Mouse (Mus musculus) lung, embryonic 16.5 days (tissue): ENCODE measurements around the gene Umad1. TPM values are rescaled to one million over a fixed set of nuclear protein-coding genes. Genes with fewer than 3 reads are reported as not detected.
"Not testable (repeated sequence)": the region's sequence is repeated elsewhere in the genome, so short reads cannot be mapped to it uniquely, and the experiment has no call there.

Experiments
- ATAC-seq: fragments of 200-750 bp; cut with Nextera tagmentation; 2 replicates; pipeline ENCODE4 v1.8.0; 2017; ENCODE audit warnings: low read depth, mild to moderate bottlenecking, moderate library complexity
- H3K27ac ChIP-seq: fragments of 300-500 bp; sonication (generic); 2 replicates; pipeline ENCODE4 v1.5.1; 2014; ENCODE audit warnings: mild to moderate bottlenecking, control low read depth, low read length
- H3K27me3 ChIP-seq: fragments of 300-500 bp; sonication (generic); 2 replicates; pipeline ENCODE4 v1.6.1; 2014; ENCODE audit warnings: low read depth, low read length, mixed read lengths; ENCODE audit not compliant: control insufficient read depth, insufficient read depth
- H3K36me3 ChIP-seq: fragments of 300-500 bp; sonication (generic); 2 replicates; pipeline ENCODE4 v1.6.1; 2014; ENCODE audit warnings: low read length; ENCODE audit not compliant: control insufficient read depth, insufficient read depth
- H3K4me1 ChIP-seq: fragments of 300-500 bp; sonication (generic); replicated peaks from 2 replicates; pipeline ENCODE4 v1.6.1; 2014; ENCODE audit warnings: low read length, mixed read lengths; ENCODE audit not compliant: control insufficient read depth, insufficient read depth
- H3K4me2 ChIP-seq: fragments of 300-500 bp; sonication (generic); 2 replicates; pipeline ENCODE4 v1.6.1; 2014; ENCODE audit warnings: low read depth, low read length, control low read depth
- H3K4me3 ChIP-seq: fragments of 300-500 bp; sonication (generic); 2 replicates; pipeline ENCODE4 v1.5.1; 2014; ENCODE audit warnings: mild to moderate bottlenecking, low read length, control low read depth
- H3K9ac ChIP-seq: fragments of 300-500 bp; sonication (generic); 2 replicates; pipeline ENCODE4 v1.6.1; 2014; ENCODE audit warnings: low read length, control low read depth
- H3K9me3 ChIP-seq: fragments of 300-500 bp; sonication (generic); 2 replicates; pipeline ENCODE4 v1.6.1; 2016; ENCODE audit warnings: low read length; ENCODE audit not compliant: control insufficient read depth
- WGBS: fragments of 180-500 bp; shearing (Covaris S2); extraction: QIAGEN DNeasy Blood & Tissue Kit; methylation state at CpG from one replicate; pipeline ENCODE4 v1.1.7; 2014; 5-methylcytosine and 5-hydroxymethylcytosine counted together
- polyA plus RNA-seq: library from polyadenylated mRNA; unstranded; fragments of >200 nt; fragmentation: Nextera tagmentation; extraction: Ambion mirVana; gene quantifications from 2 replicates; pipeline ENCODE4 v1.2.1, GENCODE M21; 2015

Umad1 gene
- polyA plus RNA-seq, 1 experiment from 2014 or later: 26.7 TPM

DNA sequence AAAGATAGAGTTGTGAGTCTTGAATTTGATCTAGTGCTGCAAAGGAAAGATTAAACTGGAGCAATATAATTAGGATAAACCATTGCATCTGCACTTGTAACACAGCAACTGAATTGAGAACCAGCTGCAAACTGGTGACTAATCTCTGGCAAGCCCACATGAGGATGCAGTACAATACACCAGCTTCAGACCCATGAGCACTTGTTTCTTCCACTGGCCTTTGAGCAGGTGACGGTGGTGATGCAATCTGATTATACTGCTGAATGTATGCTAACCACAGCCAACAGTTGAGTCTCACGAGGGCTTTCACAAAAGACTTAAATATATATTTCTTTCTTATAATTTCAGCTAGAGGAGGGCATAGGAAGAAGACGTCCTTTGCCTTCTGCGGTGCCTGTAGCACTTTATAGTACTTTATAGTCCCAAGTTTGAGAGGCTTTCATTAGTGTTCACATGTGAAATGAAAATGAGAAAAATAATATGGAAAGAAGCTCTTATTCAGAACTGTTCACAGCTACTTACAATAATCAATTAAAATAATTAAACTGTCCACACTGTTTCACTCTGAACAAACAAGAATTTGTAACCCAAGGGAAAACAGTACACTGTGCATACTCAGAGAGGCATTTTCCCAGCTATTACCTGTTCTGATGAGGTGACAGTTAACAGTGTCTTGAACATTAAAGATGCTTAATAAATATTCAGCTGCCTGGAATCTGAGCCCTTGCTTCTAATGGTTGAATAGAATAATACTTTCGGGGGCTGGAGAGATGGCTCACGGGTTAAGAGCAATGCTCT is 40.2 kb downstream of the Umad1 start:
- 85% methylated on average over 6 of the region's 6 CpGs for WGBS
- no peak overlapping the region for H3K4me2 ChIP-seq
- no peak overlapping the region for H3K27ac ChIP-seq
- H3K27me3 ChIP-seq: no peaks in the 10 kb centered on the region
- no peaks in the 10 kb centered on the region for H3K36me3 ChIP-seq
- H3K9me3 ChIP-seq: no peaks in the 10 kb centered on the region
- no peak for ATAC-seq
- no peak overlapping the region for H3K4me3 ChIP-seq
- H3K9ac ChIP-seq: no peak overlapping the region
- H3K4me1 ChIP-seq: no peaks in the 10 kb centered on the region

DNA sequence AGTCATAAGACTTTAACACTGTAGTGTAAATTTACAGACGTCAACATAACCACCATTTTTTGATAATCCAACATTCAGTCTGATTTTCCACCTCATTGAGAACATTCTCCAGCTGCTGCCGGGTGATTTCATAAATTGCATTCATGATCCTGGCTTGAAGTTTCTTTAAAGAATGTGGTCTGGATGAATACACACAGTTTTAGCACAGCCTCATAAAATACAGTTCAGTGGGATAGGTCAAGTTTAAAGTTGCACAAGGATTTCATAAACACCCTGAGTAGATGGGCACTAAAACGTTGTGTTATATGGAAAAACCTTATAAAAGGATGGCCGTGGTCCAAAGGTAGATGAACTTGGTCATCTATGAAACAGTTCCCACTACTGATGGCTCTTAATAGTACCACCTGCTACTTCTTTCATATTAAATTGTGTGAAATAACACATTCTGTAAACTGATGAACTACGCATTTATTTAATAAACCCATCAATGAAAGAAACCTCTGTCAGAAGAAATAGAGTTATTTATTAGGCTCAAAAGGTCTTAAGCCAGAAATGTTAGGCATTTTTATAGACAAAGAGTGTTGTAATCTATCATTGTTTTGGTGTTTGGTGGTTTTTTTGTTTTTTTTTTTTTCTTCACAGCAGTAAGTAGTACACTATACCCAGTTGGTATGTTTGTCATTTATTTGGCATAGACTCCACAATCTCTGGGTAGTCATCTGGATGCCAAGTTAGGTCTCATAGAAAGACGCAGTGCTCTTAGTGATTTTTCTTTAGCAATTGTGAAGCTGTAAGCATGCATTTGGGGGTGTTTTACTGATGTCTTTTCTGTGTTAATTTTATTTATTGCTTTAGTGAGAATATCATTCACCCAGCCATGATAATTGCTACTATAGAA is 49.0 kb downstream of the Umad1 start:
- ATAC-seq: no peak
- WGBS: 74% methylated on average over 6 of the region's 6 CpGs

DNA sequence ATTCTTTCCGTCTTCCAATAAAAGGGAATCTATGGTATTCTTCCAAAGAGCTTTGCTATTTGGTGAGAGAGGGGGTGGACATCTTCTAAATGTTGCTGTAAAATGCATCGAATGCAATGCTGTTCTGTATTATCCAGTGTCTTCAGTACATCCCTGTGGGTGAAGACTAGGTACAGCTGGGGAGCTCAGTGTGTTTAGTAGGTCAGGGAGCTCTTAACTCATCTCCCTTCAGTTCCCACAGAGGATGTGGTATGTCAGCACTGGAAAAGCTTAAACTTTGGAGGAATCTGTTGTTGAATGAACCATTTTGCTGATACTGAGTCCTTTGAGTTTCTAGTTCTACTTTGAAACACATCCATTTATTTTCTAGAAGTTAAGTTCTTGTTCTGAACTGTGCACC is 53.5 kb downstream of the Umad1 start:
- no peak overlapping the region for H3K27ac ChIP-seq
- H3K9me3 ChIP-seq: no peaks in the 10 kb centered on the region
- H3K4me3 ChIP-seq: no peak overlapping the region
- H3K27me3 ChIP-seq: no peaks in the 10 kb centered on the region
- no peak for ATAC-seq
- H3K4me2 ChIP-seq: no peak overlapping the region
- 91% methylated on average over 2 of the region's 2 CpGs for WGBS
- H3K4me1 ChIP-seq: no peaks in the 10 kb centered on the region
- no peaks in the 10 kb centered on the region for H3K36me3 ChIP-seq
- no peak overlapping the region for H3K9ac ChIP-seq

More for the DNA sequence above, 49.0 kb downstream of the Umad1 start:
- Histone ChIP-seq H3K36me3 (no peaks in the 10 kb centered on the region), H3K9me3 (no peaks in the 10 kb centered on the region), H3K4me2 (no peak overlapping the region), H3K9ac (no peak overlapping the region), H3K4me1 (no peaks in the 10 kb centered on the region), H3K27ac (no peak overlapping the region), H3K27me3 (no peaks in the 10 kb centered on the region), H3K4me3 (no peak overlapping the region)

DNA sequence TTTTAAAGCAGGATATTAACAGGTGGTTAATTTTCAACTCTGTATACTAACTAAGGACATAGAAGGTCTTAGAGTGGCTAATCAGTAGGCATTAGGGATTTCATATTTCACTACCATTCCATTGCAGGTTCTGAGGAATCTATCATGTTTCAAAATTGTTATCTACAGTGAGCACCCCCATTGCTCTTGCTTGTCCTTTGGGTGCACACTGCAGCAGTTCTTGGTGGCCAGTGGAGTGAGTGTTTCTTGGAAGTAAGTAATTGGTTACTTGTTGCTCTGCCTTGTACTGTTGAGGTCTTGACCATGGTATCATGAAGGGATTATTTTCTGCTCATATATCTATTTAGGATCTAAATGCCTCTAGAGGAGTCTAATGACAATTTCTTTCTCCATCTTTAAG is 57.1 kb downstream of the Umad1 start:
- Histone ChIP-seq H3K4me2 (no peak overlapping the region), H3K36me3 (no peaks in the 10 kb centered on the region), H3K27me3 (no peaks in the 10 kb centered on the region), H3K4me3 (no peak overlapping the region), H3K9me3 (no peaks in the 10 kb centered on the region), H3K27ac (no peak overlapping the region), H3K9ac (no peak overlapping the region), H3K4me1 (no peaks in the 10 kb centered on the region)
- ATAC-seq: no peak

DNA sequence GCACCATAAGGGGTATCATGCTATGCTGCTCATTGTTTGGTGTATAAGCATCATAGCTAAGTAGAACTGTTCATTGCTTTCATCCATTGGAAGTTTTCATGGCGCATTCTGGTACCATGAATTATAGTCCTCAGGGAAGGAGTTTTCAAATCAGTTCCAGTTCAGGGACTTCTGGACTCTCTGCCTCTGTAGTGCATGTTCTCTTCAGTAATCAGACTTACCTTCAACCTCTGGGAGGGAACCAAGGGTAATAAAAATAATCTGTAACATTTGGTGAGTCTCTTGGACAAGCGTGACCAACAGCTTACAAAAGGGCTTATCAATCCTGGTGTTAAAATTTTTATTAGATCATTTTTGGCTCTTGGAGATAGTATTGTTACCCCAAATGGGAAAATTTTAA is 60.5 kb downstream of the Umad1 start:
- 92% methylated on average over 2 of the region's 2 CpGs for WGBS
- Histone ChIP-seq H3K9me3 (no peaks in the 10 kb centered on the region), H3K36me3 (no peaks in the 10 kb centered on the region), H3K27me3 (no peaks in the 10 kb centered on the region), H3K27ac (no peak overlapping the region), H3K4me2 (no peak overlapping the region), H3K4me1 (no peaks in the 10 kb centered on the region), H3K4me3 (no peak overlapping the region), H3K9ac (no peak overlapping the region)
- no peak for ATAC-seq

DNA sequence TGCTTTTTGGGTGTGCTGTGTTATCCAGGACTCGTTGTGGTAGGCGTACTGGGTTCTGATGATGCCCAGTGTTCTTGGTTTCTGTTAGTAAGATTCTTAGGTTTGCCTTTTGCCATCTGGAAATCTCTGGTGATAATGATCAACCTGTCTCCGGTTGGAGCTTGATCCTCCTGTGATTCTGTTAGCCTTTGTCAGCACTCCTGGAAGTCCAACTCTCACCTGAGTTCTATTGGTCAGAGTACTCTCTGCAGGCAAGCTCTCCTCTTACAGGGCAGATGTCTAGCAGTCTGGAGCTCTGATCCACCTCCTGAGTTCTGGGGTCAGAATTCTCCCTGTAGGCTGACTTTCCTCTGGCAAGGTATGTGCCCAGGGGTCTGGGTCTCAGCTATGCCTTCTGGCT is 72.4 kb downstream of the Umad1 start:
- H3K9me3 ChIP-seq, H3K27ac ChIP-seq, H3K36me3 ChIP-seq, ATAC-seq, H3K4me1 ChIP-seq, H3K4me3 ChIP-seq, H3K27me3 ChIP-seq, H3K4me2 ChIP-seq, H3K9ac ChIP-seq: not testable (repeated sequence)
- 91% methylated on average over 3 of the region's 3 CpGs for WGBS

DNA sequence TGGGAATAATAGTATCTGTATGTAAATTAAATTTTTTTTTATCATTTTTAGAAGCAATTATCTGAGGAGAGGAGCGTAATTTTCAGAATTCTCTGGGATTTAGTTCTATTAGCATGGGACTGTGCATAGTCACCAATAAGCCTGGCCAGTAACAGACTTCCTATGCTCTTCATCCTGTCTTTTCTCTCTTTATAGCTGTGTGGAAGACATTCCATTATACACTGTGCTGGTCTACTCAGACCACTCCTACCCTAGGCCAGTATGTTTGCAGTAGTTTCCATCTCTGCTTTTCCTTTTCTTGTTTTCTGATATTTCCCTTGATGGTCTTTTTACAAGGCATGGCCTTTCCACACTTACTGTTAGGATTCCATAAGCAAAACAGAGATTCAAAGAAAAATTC is 74.3 kb downstream of the Umad1 start:
- no peaks in the 10 kb centered on the region for H3K36me3 ChIP-seq
- no peak for ATAC-seq
- no peaks in the 10 kb centered on the region for H3K4me1 ChIP-seq
- no peak overlapping the region for H3K4me3 ChIP-seq
- H3K4me2 ChIP-seq: no peak overlapping the region
- H3K9ac ChIP-seq: no peak overlapping the region
- no peaks in the 10 kb centered on the region for H3K9me3 ChIP-seq
- H3K27me3 ChIP-seq: no peaks in the 10 kb centered on the region
- no peak overlapping the region for H3K27ac ChIP-seq
- WGBS: 100% methylated on average over 1 of the region's 1 CpGs

DNA sequence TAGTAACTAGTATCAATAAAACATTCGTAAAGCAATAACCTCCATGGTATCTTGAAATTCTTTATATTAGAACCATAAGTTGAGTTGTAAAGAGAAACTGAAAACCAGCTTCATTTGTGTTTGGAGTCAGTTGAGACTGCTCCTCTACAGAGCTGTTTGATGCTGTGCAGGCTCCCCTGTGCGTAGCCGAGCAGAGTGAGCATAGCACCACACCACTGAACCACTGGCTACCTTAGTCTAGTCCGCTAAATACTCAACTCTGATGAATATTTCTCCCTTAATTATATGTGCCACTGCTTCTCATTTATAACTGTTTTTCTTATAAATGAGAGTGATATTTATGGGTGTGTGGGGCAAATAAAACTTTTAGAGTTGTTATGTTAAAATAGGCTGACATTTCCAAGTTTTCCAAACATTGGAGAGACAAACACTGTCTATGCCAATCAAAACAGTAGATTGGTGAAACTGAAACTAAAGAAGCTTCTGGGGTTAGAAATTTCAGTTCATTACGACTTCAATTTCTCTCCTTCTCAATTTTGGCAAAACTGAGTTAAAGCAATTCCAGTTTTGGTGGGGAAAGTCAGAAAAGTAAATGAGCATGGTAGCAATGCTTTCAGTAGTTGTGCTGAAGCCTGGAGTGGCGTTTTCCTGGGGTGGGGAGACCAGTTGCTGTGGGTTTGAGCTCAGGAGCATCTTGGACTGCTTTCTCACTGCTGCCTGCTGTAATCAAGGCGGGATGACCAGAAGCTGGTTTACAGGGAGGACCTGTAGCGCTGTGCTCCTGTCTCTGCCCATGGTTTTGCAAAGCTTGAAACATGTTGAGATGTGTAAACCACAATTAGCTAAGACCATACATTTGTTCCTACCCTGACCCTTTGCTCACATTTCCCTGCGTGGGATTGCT is 77.7 kb downstream of the Umad1 start:
- Histone ChIP-seq H3K4me2 (no peak overlapping the region), H3K27ac (no peak overlapping the region), H3K4me3 (no peak overlapping the region), H3K9me3 (no peaks in the 10 kb centered on the region), H3K9ac (no peak overlapping the region), H3K27me3 (no peaks in the 10 kb centered on the region), H3K36me3 (no peaks in the 10 kb centered on the region), H3K4me1 (no peaks in the 10 kb centered on the region)
- ATAC-seq: no peak
- WGBS: 81% methylated on average over 9 of the region's 9 CpGs

DNA sequence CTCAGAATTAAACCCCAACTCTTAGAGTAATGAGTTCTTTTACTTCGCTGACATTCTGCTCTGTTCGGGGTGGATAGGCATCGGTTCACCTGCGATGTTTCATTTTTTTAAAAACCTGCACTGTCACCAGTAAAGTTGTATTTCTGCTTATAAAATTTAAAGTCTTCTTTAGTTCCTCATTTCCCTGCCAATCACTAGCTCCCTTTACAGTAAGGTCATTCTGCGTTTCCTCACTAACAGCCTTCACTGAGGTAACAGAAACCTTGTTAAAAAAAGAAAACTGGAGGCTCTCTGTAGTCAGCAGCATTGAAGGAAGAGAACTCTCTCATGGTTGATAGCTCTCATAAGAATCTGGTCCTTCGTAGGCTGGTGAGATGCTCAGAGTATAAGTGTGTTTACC is 80.4 kb downstream of the Umad1 start:
- Histone ChIP-seq H3K9ac (no peak overlapping the region), H3K4me3 (no peak overlapping the region), H3K4me2 (no peak overlapping the region), H3K27ac (no peak overlapping the region), H3K36me3 (no peaks in the 10 kb centered on the region), H3K27me3 (no peaks in the 10 kb centered on the region), H3K9me3 (no peaks in the 10 kb centered on the region), H3K4me1 (no peaks in the 10 kb centered on the region)
- 83% methylated on average over 6 of the region's 6 CpGs for WGBS
- no peak for ATAC-seq
